Mouse (Mus musculus) bone marrow, adult 2 months (tissue): ENCODE measurements at regions not wholly inside any gene's neighbourhood (a gene's known extent, or its start where the extent isn't known, plus 50 kb on each side); places are given as distances from the start of the nearest gene placed in this dataset.

Experiments
- H3K27ac ChIP-seq: fragments of 200-500 bp; 2 replicates; pipeline ENCODE4 v1.5.1; 2012; ENCODE audit warnings: low read depth, mild to moderate bottlenecking, control low read depth, inconsistent platforms, low read length; ENCODE audit not compliant: control insufficient read depth, poor library complexity, insufficient read depth
- H3K4me1 ChIP-seq: fragments of 200-500 bp; 2 replicates; pipeline ENCODE4 v1.6.1; 2011; ENCODE audit warnings: low read length; ENCODE audit not compliant: control insufficient read depth, insufficient read depth
- H3K4me3 ChIP-seq: fragments of 200-500 bp; replicated peaks from 2 replicates; pipeline ENCODE3; 2011; ENCODE audit warnings: mild to moderate bottlenecking, low read depth, low read length, control low read depth; ENCODE audit not compliant: control insufficient read depth
- CTCF ChIP-seq: fragments of 200-500 bp; IDR thresholded peaks from 2 replicates; pipeline ENCODE4 v1.5.1; 2011; ENCODE audit warnings: low read length, control low read depth; ENCODE audit not compliant: control insufficient read depth, insufficient read depth
- POLR2A ChIP-seq: fragments of 200-500 bp; IDR thresholded peaks from 2 replicates; pipeline ENCODE4 v1.6.1; 2011; ENCODE audit warnings: low read depth, mild to moderate bottlenecking, control low read depth, low read length, borderline replicate concordance; ENCODE audit not compliant: control insufficient read depth
- WGBS: fragments of 180-500 bp; shearing (Covaris S2); methylation state at CpG from one replicate; pipeline ENCODE4 v1.1.7; 2018; 5-methylcytosine and 5-hydroxymethylcytosine counted together

- WGBS: 1% methylated on average over 13 of the region's 13 CpGs
- Histone ChIP-seq H3K27ac (peak overlapping the region; percentile 29; the same call in 1 of the 2 replicates), H3K4me3 (peak overlapping the region; percentile 53), H3K4me1 (no peaks in the 10 kb centered on the region)
- no peak for TF ChIP-seq CTCF
- TF ChIP-seq POLR2A: no peak
These were observed 164.2 kb downstream of the Spry2 start for GRCm38 (mm10) chr14:105732221-105733012.

- Histone ChIP-seq H3K4me3 (no peak overlapping the region), H3K27ac (no peak overlapping the region), H3K4me1 (no peaks in the 10 kb centered on the region)
- TF ChIP-seq CTCF: no peak
- no peak for TF ChIP-seq POLR2A
- WGBS: 16% methylated on average over 4 of the region's 4 CpGs
These were observed 165.8 kb downstream of the Spry2 start for GRCm38 (mm10) chr14:105730786-105731185.

- Histone ChIP-seq H3K4me3 (no peak overlapping the region), H3K4me1 (no peaks in the 10 kb centered on the region), H3K27ac (no peak overlapping the region)
- WGBS: 83% methylated on average over 5 of the region's 5 CpGs
- TF ChIP-seq CTCF (no peak), POLR2A (no peak)
These were observed 167.8 kb downstream of the Spry2 start for GRCm38 (mm10) chr14:105728841-105729240.

- 13% methylated on average over 8 of the region's 8 CpGs for WGBS
- Histone ChIP-seq H3K4me3 (no peak overlapping the region), H3K27ac (no peak overlapping the region), H3K4me1 (no peaks in the 10 kb centered on the region)
- TF ChIP-seq CTCF (no peak), POLR2A (no peak)
These were observed 170.9 kb downstream of the Spry2 start for GRCm38 (mm10) chr14:105725741-105726140.

- TF ChIP-seq POLR2A (no peak), CTCF (no peak)
- 84% methylated on average over 2 of the region's 2 CpGs for WGBS
- Histone ChIP-seq H3K4me1 (no peaks in the 10 kb centered on the region), H3K4me3 (no peak overlapping the region), H3K27ac (no peak overlapping the region)
These were observed 173.7 kb downstream of the Spry2 start for GRCm38 (mm10) chr14:105722923-105723322.

- Histone ChIP-seq H3K4me1 (no peaks in the 10 kb centered on the region), H3K27ac (no peak overlapping the region), H3K4me3 (no peak overlapping the region)
- TF ChIP-seq CTCF (no peak), POLR2A (no peak)
- 36% methylated on average over 3 of the region's 3 CpGs for WGBS
These were observed 175.0 kb downstream of the Spry2 start for GRCm38 (mm10) chr14:105721576-105721975.

GRCm38 (mm10) chr14:105720816-105721510 lies 175.7 kb downstream of the Spry2 start:
- TF ChIP-seq CTCF (no peak), POLR2A (no peak)
- Histone ChIP-seq H3K27ac (no peak overlapping the region), H3K4me3 (no peak overlapping the region), H3K4me1 (no peaks in the 10 kb centered on the region)
- whole genome bisulfite sequencing: 81% methylated on average over 6 of the region's 6 CpGs

GRCm38 (mm10) chr14:105718676-105719441 lies 177.8 kb downstream of the Spry2 start:
- Histone ChIP-seq H3K4me3 (no peak overlapping the region), H3K4me1 (no peaks in the 10 kb centered on the region), H3K27ac (no peak overlapping the region)
- TF ChIP-seq POLR2A (no peak), CTCF (no peak)
- 82% methylated on average over 6 of the region's 6 CpGs for WGBS
